Mouse (Mus musculus) heart, embryonic 11.5 days (tissue): Measurements from ENCODE around the gene Chst14. TPM values are rescaled to one million over a fixed set of nuclear protein-coding genes. Genes with fewer than 3 reads are reported as not detected.

Experiments used
- ATAC-seq: fragments of 200-750 bp; cut with Nextera tagmentation; replicated peaks from 2 replicates; pipeline ENCODE4 v1.8.0; 2017; ENCODE audit warnings: moderate library complexity; ENCODE audit not compliant: insufficient number of reproducible peaks, low FRiP score, low TSS enrichment
- H3K27ac ChIP-seq: fragments of 300-500 bp; sonication (generic); 2 replicates; pipeline ENCODE4 v1.5.1; 2014; ENCODE audit warnings: mild to moderate bottlenecking, low read depth, low read length
- H3K27me3 ChIP-seq: fragments of 300-500 bp; sonication (generic); 2 replicates; pipeline ENCODE4 v1.6.1; 2014; ENCODE audit warnings: mild to moderate bottlenecking, low read length, mixed read lengths; ENCODE audit not compliant: control insufficient read depth, insufficient read depth
- H3K36me3 ChIP-seq: fragments of 300-500 bp; sonication (generic); 2 replicates; pipeline ENCODE4 v1.6.1; 2014; ENCODE audit warnings: mild to moderate bottlenecking, low read length, moderate library complexity, mixed read lengths; ENCODE audit not compliant: control insufficient read depth, insufficient read depth
- H3K4me1 ChIP-seq: fragments of 300-500 bp; sonication (generic); 2 replicates; pipeline ENCODE4 v1.6.1; 2014; ENCODE audit warnings: low read length; ENCODE audit not compliant: control insufficient read depth, insufficient read depth
- H3K4me2 ChIP-seq: fragments of 300-500 bp; sonication (generic); 2 replicates; pipeline ENCODE4 v1.6.1; 2014; ENCODE audit warnings: mild to moderate bottlenecking, moderate library complexity
- H3K4me3 ChIP-seq: fragments of 300-500 bp; sonication (generic); 2 replicates; pipeline ENCODE4 v1.5.1; 2014; ENCODE audit warnings: low read depth, low read length
- H3K9ac ChIP-seq: fragments of 300-500 bp; sonication (generic); 2 replicates; pipeline ENCODE4 v1.6.1; 2014; ENCODE audit warnings: mild to moderate bottlenecking, low read depth, low read length, moderate library complexity
- H3K9me3 ChIP-seq: fragments of 300-500 bp; sonication (generic); replicated peaks from 2 replicates; pipeline ENCODE4 v1.6.1; 2016; ENCODE audit warnings: low read length; ENCODE audit not compliant: control insufficient read depth
- WGBS: fragments of 180-500 bp; shearing (Covaris S2); extraction: QIAGEN DNeasy Blood & Tissue Kit; methylation state at CpG from one replicate; pipeline ENCODE4 v1.1.7; 2014; ENCODE audit not compliant: insufficient replicate concordance; 5-methylcytosine and 5-hydroxymethylcytosine counted together
- polyA plus RNA-seq: library from polyadenylated mRNA; unstranded; fragments of >200 nt; fragmentation: Nextera tagmentation; extraction: Ambion mirVana; gene quantifications from 2 replicates; pipeline ENCODE4 v1.2.1, GENCODE M21; 2014

The Chst14 gene
- polyA plus RNA-seq, 1 experiment from 2014 or later, result 19.6 TPM

DNA sequence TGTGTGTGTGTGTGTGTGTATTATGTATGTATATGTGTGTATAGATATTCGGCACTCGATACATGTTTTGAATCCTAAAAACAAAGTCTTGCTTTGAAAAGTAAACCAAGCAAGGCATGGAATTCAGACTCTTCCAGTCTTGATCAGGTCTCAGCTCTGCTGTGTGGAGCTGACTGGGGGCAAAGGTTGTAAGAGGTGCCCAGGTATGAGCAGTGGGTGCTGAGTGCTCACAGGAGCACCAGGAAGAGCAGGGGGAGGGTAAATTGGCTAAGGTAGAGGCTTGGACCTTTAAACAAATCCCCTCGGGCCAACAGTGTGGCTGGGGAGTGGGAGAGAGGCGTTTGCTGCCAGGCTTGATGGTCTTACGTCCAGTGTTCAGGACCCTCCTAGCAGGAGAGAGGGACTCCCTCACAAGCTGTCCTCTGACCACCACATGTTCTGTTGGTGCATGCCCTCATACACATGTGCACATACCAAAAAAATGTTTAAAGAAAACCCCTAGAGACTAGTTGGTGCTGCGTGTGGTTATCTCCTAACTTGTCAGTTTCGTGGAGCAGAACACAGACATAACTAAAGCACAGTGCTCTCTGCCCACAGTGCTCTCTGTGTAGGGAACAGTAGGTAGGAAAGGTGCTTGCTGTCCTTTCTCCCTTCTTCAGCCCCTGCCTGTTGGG lies 15.6 kb upstream of the Chst14 start:
- WGBS, result 75% methylated on average over 7 of the region's 7 CpGs
- peaks cover 17% of the 10 kb centered on the region for H3K4me1 ChIP-seq

DNA sequence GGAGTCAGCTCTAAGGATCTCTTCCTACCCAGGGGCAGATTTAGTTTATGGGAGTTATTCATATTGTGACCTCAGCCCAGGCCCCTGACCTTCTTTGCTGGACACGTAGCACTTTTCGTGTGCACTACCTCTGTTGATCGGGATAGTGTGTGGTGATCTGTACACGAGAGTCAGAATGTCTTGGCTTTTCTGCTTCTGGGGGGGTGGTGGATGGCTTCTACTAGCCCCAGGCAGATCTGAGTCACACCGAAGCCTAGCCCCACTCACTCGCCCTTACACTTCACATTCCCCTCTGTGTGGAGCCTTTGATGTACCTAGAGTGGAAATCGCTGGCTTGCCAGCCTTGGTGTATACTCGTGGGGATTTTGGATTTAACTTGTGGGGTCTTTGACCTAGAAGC lies 13.6 kb upstream of the Chst14 start:
- no peak overlapping the region for H3K9ac ChIP-seq
- H3K27me3 ChIP-seq, result no peaks in the 10 kb centered on the region
- 73% methylated on average over 8 of the region's 8 CpGs for WGBS
- H3K4me3 ChIP-seq, result no peak overlapping the region
- no peak overlapping the region for H3K27ac ChIP-seq
- no peak overlapping the region for H3K4me2 ChIP-seq
- no peak for ATAC-seq
- H3K9me3 ChIP-seq, result no peaks in the 10 kb centered on the region
- H3K4me1 ChIP-seq, result peaks cover 21% of the 10 kb centered on the region
- no peaks in the 10 kb centered on the region for H3K36me3 ChIP-seq

More for the DNA sequence above, 15.6 kb upstream of the Chst14 start:
- no peak for ATAC-seq
- Histone ChIP-seq H3K27me3 (no peaks in the 10 kb centered on the region), H3K4me2 (no peak overlapping the region), H3K36me3 (no peaks in the 10 kb centered on the region), H3K27ac (no peak overlapping the region), H3K4me3 (no peak overlapping the region), H3K9me3 (no peaks in the 10 kb centered on the region), H3K9ac (peak overlapping the region; percentile 28; the same call in 1 of the 2 replicates)

DNA sequence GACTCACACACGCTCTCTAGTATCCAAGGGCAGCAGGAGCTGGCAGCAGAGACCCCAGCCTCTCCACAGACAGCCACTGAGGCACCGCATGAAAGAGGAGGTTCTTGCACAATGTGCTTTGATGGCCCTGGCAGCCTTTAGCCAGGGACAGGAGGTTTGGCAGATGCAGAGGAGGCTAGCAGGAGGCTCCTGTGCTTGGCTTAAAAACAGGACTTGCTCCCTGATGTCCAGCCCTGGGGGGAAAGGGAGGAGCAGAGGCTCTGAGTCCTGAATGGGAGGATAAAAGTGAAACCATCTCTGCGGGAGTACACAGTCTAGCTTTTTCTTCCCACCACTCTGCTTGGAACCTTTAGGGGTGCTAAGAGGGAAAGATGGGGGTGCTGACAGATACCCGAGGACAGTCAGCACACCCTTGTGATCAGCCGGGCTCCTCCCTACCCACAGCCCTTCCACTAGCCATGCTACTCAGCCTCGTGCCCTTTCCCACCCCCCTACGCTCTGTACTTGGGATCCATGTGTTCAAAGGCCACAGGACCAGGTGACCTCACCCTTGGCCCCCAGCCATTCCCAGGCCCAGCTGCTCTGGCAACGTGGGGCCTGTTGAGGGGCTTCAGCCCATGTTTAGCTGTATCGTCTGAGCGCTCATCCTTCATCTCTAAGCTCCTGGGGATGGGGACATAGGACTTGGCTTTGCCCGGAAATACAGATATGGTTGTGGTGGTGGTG lies 12.6 kb upstream of the Chst14 start:
- Histone ChIP-seq H3K4me3 (no peak overlapping the region), H3K9ac (no peak overlapping the region), H3K36me3 (no peaks in the 10 kb centered on the region), H3K4me2 (no peak overlapping the region), H3K27ac (no peak overlapping the region), H3K9me3 (no peaks in the 10 kb centered on the region), H3K27me3 (no peaks in the 10 kb centered on the region), H3K4me1 (peaks cover 28% of the 10 kb centered on the region)
- no peak for ATAC-seq
- WGBS, result 57% methylated on average over 11 of the region's 11 CpGs

DNA sequence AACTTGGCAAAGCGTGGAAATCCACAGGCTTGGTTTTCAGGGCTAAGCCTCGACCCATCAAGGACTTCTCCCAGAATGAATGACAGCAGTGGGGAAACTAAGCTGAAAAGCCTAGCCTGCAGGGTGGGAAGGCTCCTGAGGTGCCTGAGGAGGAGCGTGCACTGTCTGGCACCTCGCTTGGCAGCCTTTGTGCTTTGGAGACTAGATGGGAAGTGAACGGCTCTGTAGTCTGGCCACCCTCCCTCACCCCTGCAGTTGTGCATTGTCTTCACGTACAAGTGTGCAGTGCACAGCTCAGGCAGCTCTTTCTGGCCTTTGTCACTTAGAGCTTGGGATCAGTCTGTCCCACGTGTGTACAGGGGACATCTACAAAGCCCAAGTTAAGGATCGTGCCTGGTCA lies 11.6 kb upstream of the Chst14 start:
- Histone ChIP-seq H3K4me3 (no peak overlapping the region), H3K36me3 (no peaks in the 10 kb centered on the region), H3K9me3 (no peaks in the 10 kb centered on the region), H3K27me3 (no peaks in the 10 kb centered on the region), H3K27ac (no peak overlapping the region), H3K9ac (no peak overlapping the region), H3K4me1 (peaks cover 28% of the 10 kb centered on the region), H3K4me2 (no peak overlapping the region)
- ATAC-seq, result no peak
- 57% methylated on average over 8 of the region's 8 CpGs for WGBS

DNA sequence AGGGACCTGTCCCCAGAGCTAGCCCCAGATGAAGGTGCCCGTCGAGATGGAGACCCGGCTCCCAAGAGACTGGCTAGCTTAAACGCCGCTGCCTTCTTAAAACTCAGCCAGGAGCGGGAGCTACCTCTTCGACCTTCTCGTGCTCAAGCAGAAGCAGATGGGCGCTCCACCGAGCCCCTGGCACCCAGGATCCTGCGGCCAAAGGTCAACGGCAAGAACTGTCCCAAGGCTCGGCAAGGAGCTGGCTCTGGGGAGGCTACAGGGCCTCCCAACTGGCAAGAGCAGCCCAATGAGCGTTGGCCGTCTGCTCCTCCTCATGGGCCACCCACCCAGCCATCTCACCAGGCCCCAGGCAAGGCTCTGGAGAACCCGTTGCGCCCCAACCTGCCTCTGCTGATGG lies 9.9 kb upstream of the Chst14 start:
- Histone ChIP-seq H3K4me2 (no peak overlapping the region), H3K27ac (no peak overlapping the region), H3K36me3 (peaks cover 2% of the 10 kb centered on the region; the same call in 1 of the 2 replicates), H3K9me3 (no peaks in the 10 kb centered on the region), H3K9ac (no peak overlapping the region), H3K4me1 (peaks cover 28% of the 10 kb centered on the region), H3K27me3 (no peaks in the 10 kb centered on the region), H3K4me3 (no peak overlapping the region)
- ATAC-seq, result no peak
- WGBS, result 88% methylated on average over 17 of the region's 17 CpGs

DNA sequence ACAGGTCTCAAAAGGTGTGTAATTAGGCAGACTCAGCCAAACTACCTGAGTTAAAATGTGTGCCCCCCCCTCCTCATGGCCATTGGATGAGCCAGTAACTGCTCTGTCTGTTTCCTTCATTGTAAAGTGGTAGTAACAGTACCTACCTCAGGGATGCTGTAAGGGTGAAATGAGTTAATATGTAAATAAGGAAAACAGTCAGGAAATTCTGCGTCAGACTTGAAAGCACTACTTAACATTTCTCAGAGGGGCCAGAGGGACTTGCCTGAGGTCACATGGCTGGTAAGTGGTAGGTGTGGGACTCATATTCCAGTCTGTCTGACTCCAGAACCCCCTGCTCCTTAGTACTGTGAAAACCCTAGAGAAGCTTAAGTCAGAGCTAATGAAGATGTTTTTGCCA lies 7.8 kb upstream of the Chst14 start:
- no peaks in the 10 kb centered on the region for H3K9me3 ChIP-seq
- no peak overlapping the region for H3K9ac ChIP-seq
- H3K4me2 ChIP-seq, result no peak overlapping the region
- ATAC-seq, result no peak
- no peaks in the 10 kb centered on the region for H3K27me3 ChIP-seq
- 65% methylated on average over 1 of the region's 1 CpGs for WGBS
- no peak overlapping the region for H3K4me3 ChIP-seq
- peaks cover 2% of the 10 kb centered on the region; the same call in 1 of the 2 replicates for H3K36me3 ChIP-seq
- H3K27ac ChIP-seq, result no peak overlapping the region
- H3K4me1 ChIP-seq, result peaks cover 25% of the 10 kb centered on the region

DNA sequence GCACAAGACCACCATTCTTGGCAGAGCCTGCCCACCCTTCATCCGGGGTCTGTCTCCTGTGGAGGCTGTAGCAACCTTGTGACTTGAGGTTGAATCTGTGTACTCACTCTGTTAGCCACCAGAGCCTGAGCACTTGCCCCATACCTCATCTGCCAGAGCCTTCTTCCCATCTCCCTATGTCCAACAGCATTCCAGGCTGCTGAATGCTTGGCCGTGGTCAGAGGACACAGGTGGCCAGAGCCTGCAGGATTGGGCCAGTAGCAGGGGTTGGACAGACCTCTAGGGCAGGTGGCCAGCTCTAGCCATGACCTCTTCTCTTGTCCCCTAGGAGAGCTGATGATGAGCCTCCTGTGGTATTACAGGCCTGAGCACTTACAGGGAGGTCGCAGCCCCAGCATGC lies 5.9 kb upstream of the Chst14 start:
- H3K9ac ChIP-seq, result no peak overlapping the region
- peaks cover 13% of the 10 kb centered on the region for H3K4me1 ChIP-seq
- H3K27ac ChIP-seq, result no peak overlapping the region
- ATAC-seq, result no peak
- no peak overlapping the region for H3K4me2 ChIP-seq
- no peaks in the 10 kb centered on the region for H3K27me3 ChIP-seq
- no peak overlapping the region for H3K4me3 ChIP-seq
- H3K36me3 ChIP-seq, result peaks cover 2% of the 10 kb centered on the region; the same call in 1 of the 2 replicates
- no peaks in the 10 kb centered on the region for H3K9me3 ChIP-seq
- WGBS, result 86% methylated on average over 3 of the region's 3 CpGs

DNA sequence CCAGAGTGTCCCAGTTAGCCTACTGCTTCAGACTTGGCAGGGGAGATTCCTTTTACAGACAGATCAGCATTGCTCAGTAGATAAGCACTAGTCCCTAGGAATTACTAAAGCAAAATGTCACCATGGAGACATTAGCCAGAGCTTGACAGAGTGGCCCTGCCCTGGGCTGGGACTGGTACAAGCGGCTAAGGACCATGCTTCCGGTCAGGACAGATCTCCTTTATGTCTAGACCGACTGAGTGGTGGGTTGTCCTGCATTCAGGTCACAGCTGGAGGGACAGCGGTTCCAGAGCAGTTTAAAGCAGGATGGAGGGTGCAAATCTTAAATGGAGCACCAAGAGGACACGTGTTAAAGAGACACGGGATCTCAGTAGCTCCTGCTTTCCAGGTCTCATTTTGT lies 344 bp upstream of the Chst14 start:
- peak overlapping the region; percentile 70 for H3K27ac ChIP-seq
- peak; percentile 48 for ATAC-seq

More for the DNA sequence above, 344 bp upstream of the Chst14 start:
- Histone ChIP-seq H3K27me3 (no peaks in the 10 kb centered on the region), H3K4me1 (peaks cover 23% of the 10 kb centered on the region), H3K4me3 (peak overlapping the region; percentile 74), H3K36me3 (no peaks in the 10 kb centered on the region; the same call in 1 of the 2 replicates), H3K4me2 (peak overlapping the region; percentile 97), H3K9ac (peak overlapping the region; percentile 88), H3K9me3 (no peaks in the 10 kb centered on the region)
- WGBS, result under 1% methylated on average over 6 of the region's 6 CpGs
